Comparison of ENCODE assay signal across 7 mouse cellular contexts in genomic region chr13:37827996-37828579, GRCm38 (mm10). TPM values are rescaled to one million over a fixed set of nuclear protein-coding genes. Genes with fewer than 3 reads are reported as not detected.
DNase-seq lines count a peak whose midpoint lies in the region; ATAC-seq lines count a peak whose summit lies in the region.

No protein-coding gene starts in this region.

- no peaks in the 10 kb centered on the region for H3K9me3 ChIP-seq in megakaryocyte, embryonic 14.5 days
- H3K9me3 ChIP-seq in forebrain, embryonic 11.5 days (ENCODE audit: control insufficient read depth, low read length), result no peaks in the 10 kb centered on the region
- H3K9me3 ChIP-seq in limb, embryonic 15.5 days, result no peaks in the 10 kb centered on the region
- no peaks in the 10 kb centered on the region for H3K9me3 ChIP-seq in stomach, embryonic 16.5 days (replicated peaks; ENCODE audit: control insufficient read depth, low read length)

- H3K27ac ChIP-seq in forebrain, embryonic 11.5 days (ENCODE audit: low read depth, low read length), result no peak overlapping the region
- H3K27ac ChIP-seq in limb, embryonic 15.5 days, result peak overlapping the region; percentile 95
- H3K27ac ChIP-seq in stomach, embryonic 16.5 days (ENCODE audit: low read length), result peak overlapping the region; percentile 97

- H3K27me3 ChIP-seq in megakaryocyte, embryonic 14.5 days (replicated peaks), result no peaks in the 10 kb centered on the region
- H3K27me3 ChIP-seq in forebrain, embryonic 11.5 days (ENCODE audit: control insufficient read depth, insufficient read depth, low read length), result peaks cover 22% of the 10 kb centered on the region
- no peaks in the 10 kb centered on the region for H3K27me3 ChIP-seq in limb, embryonic 15.5 days
- no peaks in the 10 kb centered on the region for H3K27me3 ChIP-seq in stomach, embryonic 16.5 days (ENCODE audit: control insufficient read depth, insufficient read depth, low read length)

- WGBS in forebrain, embryonic 11.5 days, result 2% methylated on average over 13 of the region's 13 CpGs
- WGBS in limb, embryonic 15.5 days, result 8% methylated on average over 13 of the region's 13 CpGs
- 13% methylated on average over 13 of the region's 13 CpGs for WGBS in stomach, embryonic 16.5 days

- H3K4me1 ChIP-seq in megakaryocyte, embryonic 14.5 days, result peaks cover 83% of the 10 kb centered on the region
- H3K4me1 ChIP-seq in forebrain, embryonic 11.5 days (replicated peaks; ENCODE audit: control insufficient read depth, insufficient read depth, low read length), result peaks cover 17% of the 10 kb centered on the region; the same call in 1 of the 2 replicates
- peaks cover 49% of the 10 kb centered on the region for H3K4me1 ChIP-seq in limb, embryonic 15.5 days
- peaks cover 44% of the 10 kb centered on the region for H3K4me1 ChIP-seq in stomach, embryonic 16.5 days (ENCODE audit: control insufficient read depth, insufficient read depth, low read length)

- H3K4me3 ChIP-seq in megakaryocyte, embryonic 14.5 days (replicated peaks), result peak overlapping the region; percentile 99
- peak overlapping the region; percentile 73 for H3K4me3 ChIP-seq in forebrain, embryonic 11.5 days (ENCODE audit: low read depth, low read length)
- H3K4me3 ChIP-seq in limb, embryonic 15.5 days, result peak overlapping the region; percentile 85
- peak overlapping the region; percentile 83 for H3K4me3 ChIP-seq in stomach, embryonic 16.5 days (replicated peaks; ENCODE audit: low read length)

- H3K36me3 ChIP-seq in megakaryocyte, embryonic 14.5 days (replicated peaks; ENCODE audit: low read length), result peaks cover 12% of the 10 kb centered on the region
- H3K36me3 ChIP-seq in forebrain, embryonic 11.5 days (ENCODE audit: control insufficient read depth, insufficient read depth, low read length), result no peaks in the 10 kb centered on the region
- H3K36me3 ChIP-seq in limb, embryonic 15.5 days, result no peaks in the 10 kb centered on the region
- no peaks in the 10 kb centered on the region for H3K36me3 ChIP-seq in stomach, embryonic 16.5 days (ENCODE audit: control insufficient read depth, insufficient read depth, low read length)

- peak overlapping the region; percentile 94 for H3K4me2 ChIP-seq in forebrain, embryonic 11.5 days (ENCODE audit: low read depth, low read length, severe bottlenecking)
- H3K4me2 ChIP-seq in limb, embryonic 15.5 days, result peak overlapping the region; percentile 97
- H3K4me2 ChIP-seq in stomach, embryonic 16.5 days (ENCODE audit: low read depth, low read length), result peak overlapping the region; percentile 99

- no peak for ATAC-seq in megakaryocyte, adult 5-6 weeks (ENCODE audit: poor library complexity, severe bottlenecking)
- no peak for ATAC-seq in forebrain, embryonic 11.5 days (replicated peaks; ENCODE audit: low FRiP score)
- ATAC-seq in limb, embryonic 15.5 days (ENCODE audit: insufficient number of reproducible peaks, low FRiP score, low TSS enrichment, low read depth), result no peak
- ATAC-seq in stomach, embryonic 16.5 days (ENCODE audit: insufficient read depth, low FRiP score), result no peak

- no peak for DNase-seq in forebrain, embryonic 11.5 days (ENCODE audit: low spot score)
- DNase-seq in gastrocnemius, adult 8-10 months (ENCODE audit: low spot score in 2 of 2), result no peak
- no peak for DNase-seq in right cerebral cortex, postnatal 25 days

- H3K9ac ChIP-seq in forebrain, embryonic 11.5 days (ENCODE audit: low read length), result no peak overlapping the region; the same call in 1 of the 2 replicates
- peak overlapping the region; percentile 78; the same call in 1 of the 2 replicates for H3K9ac ChIP-seq in limb, embryonic 15.5 days
- H3K9ac ChIP-seq in stomach, embryonic 16.5 days (ENCODE audit: low read length), result peak overlapping the region; percentile 94

RNA-seq across cellular contexts. Expression of gene Rreb1, which starts 49.9 kb away (rescaled TPM):
- 20.6 and 23.3 TPM in 2 replicates for polyA plus RNA-seq in megakaryocyte, embryonic 14.5 days (2012; ENCODE audit: insufficient read depth, low replicate concordance)
- 27.0 and 33.7 TPM in 2 replicates for total RNA-seq in megakaryocyte, adult 5-6 weeks (2015)
- total RNA-seq in megakaryocyte, adult 5-6 weeks (2017), result 10.0 and 12.7 TPM in 2 replicates
- polyA plus RNA-seq in forebrain, embryonic 11.5 days (2014; fragmentation: Nextera tagmentation; extraction: Ambion mirVana), result 6.3 and 7.7 TPM in 2 replicates
- 13.5 and 15.2 TPM in 2 replicates for polyA plus RNA-seq in limb, embryonic 15.5 days (2015; fragmentation: Nextera tagmentation; extraction: Ambion mirVana)
- 13.5 and 14.1 TPM in 2 replicates for polyA plus RNA-seq in stomach, embryonic 16.5 days (2015; fragmentation: Nextera tagmentation; extraction: Ambion mirVana)
- total RNA-seq in gastrocnemius, adult 8-10 months (2022), result 10 to 100 TPM; 21.4 to 34.5 (median 25.8) TPM
